Mouse (Mus musculus) liver, embryonic 13.5 days (tissue): ENCODE data around the gene Gm28051. TPM values are rescaled to one million over a fixed set of nuclear protein-coding genes. Genes with fewer than 3 reads are reported as not detected.

Experiments used
- ATAC-seq: fragments of 200-750 bp; cut with Nextera tagmentation; 2 replicates; pipeline ENCODE4 v1.8.0; 2017; ENCODE audit warnings: low read depth, mild to moderate bottlenecking, moderate number of reproducible peaks, moderate library complexity
- DNase-seq: peaks from one replicate; pipeline ENCODE4 v3.0.0; 2022
- H3K27ac ChIP-seq: fragments of 300-500 bp; sonication (generic); 2 replicates; pipeline ENCODE4 v1.5.1; 2015; ENCODE audit warnings: moderate library complexity, mild to moderate bottlenecking, inconsistent platforms
- H3K27me3 ChIP-seq: fragments of 300-500 bp; sonication (generic); 2 replicates; pipeline ENCODE4 v1.6.1; 2015; ENCODE audit warnings: mild to moderate bottlenecking, inconsistent platforms
- H3K36me3 ChIP-seq: fragments of 300-500 bp; sonication (generic); 2 replicates; pipeline ENCODE4 v1.6.1; 2015; ENCODE audit warnings: mild to moderate bottlenecking, inconsistent platforms
- H3K4me1 ChIP-seq: fragments of 300-500 bp; sonication (generic); replicated peaks from 2 replicates; pipeline ENCODE4 v1.6.1; 2015; ENCODE audit warnings: inconsistent platforms
- H3K4me2 ChIP-seq: fragments of 300-500 bp; sonication (generic); 2 replicates; pipeline ENCODE4 v1.6.1; 2015; ENCODE audit warnings: inconsistent platforms, mild to moderate bottlenecking, moderate library complexity
- H3K4me3 ChIP-seq: fragments of 300-500 bp; sonication (generic); replicated peaks from 2 replicates; pipeline ENCODE4 v1.5.1; 2015; ENCODE audit warnings: mild to moderate bottlenecking, inconsistent platforms
- H3K9ac ChIP-seq: fragments of 300-500 bp; sonication (generic); 2 replicates; pipeline ENCODE4 v1.6.1; 2015; ENCODE audit warnings: mild to moderate bottlenecking, inconsistent platforms
- H3K9me3 ChIP-seq: fragments of 300-500 bp; sonication (generic); replicated peaks from 2 replicates; pipeline ENCODE4 v1.6.1; 2016; ENCODE audit warnings: inconsistent platforms
- WGBS: fragments of 180-500 bp; shearing (Covaris S2); methylation state at CpG from one replicate; pipeline ENCODE4 v1.1.7; 2015; ENCODE audit not compliant: insufficient replicate concordance; 5-methylcytosine and 5-hydroxymethylcytosine counted together
- polyA plus RNA-seq: library from polyadenylated mRNA; unstranded; fragments of >200 nt; fragmentation: Nextera tagmentation; extraction: Ambion mirVana; gene quantifications from 2 replicates; pipeline ENCODE4 v1.2.1, GENCODE M21; 2015

The Gm28051 gene
- polyA plus RNA-seq, 1 experiment from 2014 or later, result not detected

DNA sequence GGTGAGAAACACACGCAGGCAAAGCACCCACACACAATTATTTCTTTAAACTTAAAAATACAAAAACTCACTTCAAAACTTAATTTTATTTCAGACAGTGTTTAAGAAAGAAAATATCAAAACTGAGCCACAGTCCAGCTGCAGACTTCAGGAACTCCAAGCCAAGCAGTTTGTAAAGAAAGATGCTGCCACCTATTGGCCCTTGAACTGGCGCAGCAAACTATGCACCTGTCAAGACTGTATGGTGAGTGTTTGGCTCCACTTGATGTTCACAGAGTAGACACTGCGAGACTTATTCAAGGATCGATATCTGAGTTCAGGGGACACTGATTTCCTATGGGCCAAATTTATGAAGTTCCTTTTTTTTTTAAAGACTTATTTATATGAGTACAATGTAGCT is 11.4 kb upstream of the Gm28051 start:
- H3K36me3 ChIP-seq, result peaks cover 91% of the 10 kb centered on the region
- H3K27ac ChIP-seq, result no peak overlapping the region
- no peak overlapping the region for H3K9ac ChIP-seq
- H3K27me3 ChIP-seq, result no peaks in the 10 kb centered on the region
- no peak overlapping the region for H3K4me3 ChIP-seq
- no peak overlapping the region for H3K4me2 ChIP-seq
- no peak for ATAC-seq
- DNase-seq, result no peak
- H3K9me3 ChIP-seq, result no peaks in the 10 kb centered on the region
- H3K4me1 ChIP-seq, result peaks cover 6% of the 10 kb centered on the region; the same call in 1 of the 2 replicates
- 87% methylated on average over 4 of the region's 4 CpGs for WGBS

DNA sequence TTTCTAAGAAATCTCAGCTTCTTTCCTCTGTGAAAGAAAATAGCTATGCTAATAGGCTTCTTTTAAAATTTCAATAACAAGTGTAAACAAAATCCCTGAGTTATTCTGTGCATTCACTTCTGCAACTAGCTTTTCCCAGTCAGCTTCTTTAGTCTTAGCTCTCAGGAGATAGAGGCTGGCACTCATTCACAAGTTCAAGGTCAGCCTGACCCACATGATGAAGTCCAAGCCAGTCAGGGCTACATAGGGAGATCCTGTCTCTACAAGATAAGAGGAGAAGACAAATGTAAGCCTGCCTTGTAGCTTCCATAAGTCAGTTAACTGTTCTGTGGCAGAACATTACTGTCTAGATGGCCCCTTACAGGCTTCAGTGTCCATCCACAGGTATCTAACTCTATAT is 6.1 kb upstream of the Gm28051 start:
- no peaks in the 10 kb centered on the region for H3K9me3 ChIP-seq
- H3K27me3 ChIP-seq, result no peaks in the 10 kb centered on the region
- ATAC-seq (no peak), DNase-seq (no peak)
- H3K9ac ChIP-seq, result no peak overlapping the region
- H3K36me3 ChIP-seq, result peaks cover 62% of the 10 kb centered on the region
- peaks cover 25% of the 10 kb centered on the region for H3K4me1 ChIP-seq
- no peak overlapping the region for H3K4me3 ChIP-seq
- H3K4me2 ChIP-seq, result no peak overlapping the region
- no peak overlapping the region for H3K27ac ChIP-seq

DNA sequence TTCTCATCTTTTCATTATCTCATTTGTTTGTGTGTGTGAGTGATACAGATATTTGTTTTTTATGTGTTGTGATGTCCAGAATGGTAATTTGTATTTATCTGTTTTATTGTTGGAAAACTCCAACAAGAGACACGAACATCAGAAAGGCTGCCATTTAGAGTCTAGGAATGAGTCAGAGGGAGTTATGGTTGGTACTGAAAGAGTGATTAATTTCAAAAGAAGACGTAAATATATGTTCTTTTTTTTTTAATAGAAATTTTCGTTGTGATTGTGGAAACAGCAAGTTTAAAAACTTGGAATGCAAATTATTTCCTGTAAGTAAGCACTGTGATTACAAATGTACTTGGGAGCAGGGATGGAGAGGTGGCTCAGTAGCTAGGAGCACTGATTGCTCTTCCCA is 4.1 kb upstream of the Gm28051 start:
- no peak overlapping the region for H3K4me3 ChIP-seq
- H3K27me3 ChIP-seq, result no peaks in the 10 kb centered on the region
- 78% methylated on average over 3 of the region's 3 CpGs for WGBS
- no peak overlapping the region for H3K9ac ChIP-seq
- peaks cover 24% of the 10 kb centered on the region for H3K4me1 ChIP-seq
- H3K9me3 ChIP-seq, result no peaks in the 10 kb centered on the region
- no peak for ATAC-seq
- H3K27ac ChIP-seq, result no peak overlapping the region
- H3K36me3 ChIP-seq, result peaks cover 43% of the 10 kb centered on the region
- no peak for DNase-seq
- no peak overlapping the region for H3K4me2 ChIP-seq

DNA sequence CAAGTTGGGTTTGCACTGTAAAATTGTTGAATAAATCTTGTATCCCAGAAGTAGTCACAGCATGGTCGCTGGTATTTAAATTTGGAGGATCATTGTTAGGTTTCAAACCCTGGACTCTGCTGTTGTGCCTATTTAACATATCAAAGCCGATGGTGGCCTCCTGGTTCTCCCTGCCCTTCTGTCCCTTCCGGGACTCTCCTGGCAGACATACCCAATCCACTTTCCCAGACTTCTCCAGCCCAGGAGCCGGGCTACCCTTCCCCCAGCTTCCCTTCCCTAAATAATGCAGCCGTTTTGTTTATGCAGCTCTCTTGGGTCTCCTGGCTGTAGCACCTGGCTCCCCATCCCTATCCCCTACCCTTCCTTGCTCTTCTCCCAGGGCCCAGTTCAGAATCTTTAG is 1.4 kb upstream of the Gm28051 start:
- 13% methylated on average over 5 of the region's 5 CpGs for WGBS
- peak overlapping the region; percentile 92 for H3K9ac ChIP-seq
- no peaks in the 10 kb centered on the region for H3K27me3 ChIP-seq
- no peaks in the 10 kb centered on the region for H3K9me3 ChIP-seq
- peak overlapping the region; percentile 94 for H3K4me3 ChIP-seq
- ATAC-seq (no peak), DNase-seq (no peak)
- H3K27ac ChIP-seq, result no peak overlapping the region
- peak overlapping the region; percentile 92 for H3K4me2 ChIP-seq
- H3K36me3 ChIP-seq, result peaks cover 20% of the 10 kb centered on the region
- H3K4me1 ChIP-seq, result peaks cover 43% of the 10 kb centered on the region

DNA sequence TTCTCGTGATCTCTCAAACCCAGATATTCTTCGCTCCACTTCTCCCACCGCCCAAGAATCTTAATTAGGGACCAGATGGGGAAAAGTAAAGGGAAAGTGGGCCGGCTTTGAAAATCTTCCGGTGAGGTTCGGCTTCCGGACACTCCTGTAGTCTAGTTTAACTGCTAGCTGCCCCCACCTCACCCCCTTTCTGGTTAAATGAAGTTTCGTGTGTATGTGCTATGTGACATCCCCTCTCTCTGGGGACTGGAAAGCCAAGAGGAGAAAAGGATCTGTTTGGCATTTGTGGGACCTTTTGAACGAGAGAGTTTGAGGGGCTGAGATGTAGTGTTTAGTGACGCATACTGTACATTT is 815 bp upstream of the Gm28051 start, which contains the start of gene Gm20604:
Gene Gm20604, minus strand, starts transcription at position 270 of the 354 bp plus-strand sequence.
- Histone ChIP-seq H3K27me3 (no peaks in the 10 kb centered on the region), H3K27ac (peak within 1 kb of the TSS; percentile 84), H3K4me1 (peaks cover 40% of the 10 kb centered on the region), H3K4me3 (peak within 1 kb of the TSS; percentile 94), H3K4me2 (peak within 1 kb of the TSS; percentile 92), H3K36me3 (peaks cover 21% of the 10 kb centered on the region), H3K9me3 (no peaks in the 10 kb centered on the region), H3K9ac (peak within 1 kb of the TSS; percentile 92)
- ATAC-seq (no peak), DNase-seq (no peak)
- 1% methylated on average over 10 of the region's 10 CpGs for WGBS

DNA sequence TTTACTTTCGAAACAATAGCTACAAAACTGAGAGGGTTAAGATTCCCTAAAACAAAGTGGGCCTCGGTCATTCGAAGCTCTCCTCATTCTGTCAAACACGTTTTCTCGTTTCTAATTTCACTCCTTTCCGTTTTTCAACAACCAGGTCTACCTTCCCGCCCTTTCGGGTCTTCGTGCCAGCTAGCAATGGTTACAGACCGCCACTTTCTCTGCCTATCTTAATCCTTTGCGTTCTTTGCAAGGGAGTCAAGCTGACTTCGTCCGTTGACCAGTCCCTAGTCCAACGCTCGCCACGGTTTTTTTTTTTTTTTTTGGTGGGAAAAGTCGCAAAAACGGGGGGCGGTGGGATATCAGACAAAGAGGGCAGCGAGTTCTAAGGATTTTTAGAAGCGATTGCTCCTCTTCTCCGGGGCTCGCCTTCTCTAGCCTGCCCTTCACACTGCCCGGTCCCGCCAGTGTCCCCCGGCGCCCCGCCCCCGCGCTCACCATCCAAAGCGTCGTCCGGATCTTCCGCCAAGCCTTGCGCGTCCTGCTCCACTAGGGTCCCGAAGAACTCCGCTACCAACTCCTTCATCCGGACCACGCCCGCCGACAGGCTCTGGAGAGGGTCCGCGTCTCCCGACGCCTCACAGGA is 393 bp downstream of the Gm28051 start:
- Histone ChIP-seq H3K27ac (peak overlapping the region; percentile 84), H3K4me1 (peaks cover 40% of the 10 kb centered on the region), H3K9ac (peak overlapping the region; percentile 79), H3K27me3 (no peaks in the 10 kb centered on the region), H3K9me3 (no peaks in the 10 kb centered on the region), H3K4me3 (peak overlapping the region; percentile 94), H3K36me3 (peaks cover 13% of the 10 kb centered on the region), H3K4me2 (peak overlapping the region; percentile 92)
- peak; percentile 79 for ATAC-seq
- no peak for DNase-seq
- WGBS, result 2% methylated on average over 46 of the region's 46 CpGs

DNA sequence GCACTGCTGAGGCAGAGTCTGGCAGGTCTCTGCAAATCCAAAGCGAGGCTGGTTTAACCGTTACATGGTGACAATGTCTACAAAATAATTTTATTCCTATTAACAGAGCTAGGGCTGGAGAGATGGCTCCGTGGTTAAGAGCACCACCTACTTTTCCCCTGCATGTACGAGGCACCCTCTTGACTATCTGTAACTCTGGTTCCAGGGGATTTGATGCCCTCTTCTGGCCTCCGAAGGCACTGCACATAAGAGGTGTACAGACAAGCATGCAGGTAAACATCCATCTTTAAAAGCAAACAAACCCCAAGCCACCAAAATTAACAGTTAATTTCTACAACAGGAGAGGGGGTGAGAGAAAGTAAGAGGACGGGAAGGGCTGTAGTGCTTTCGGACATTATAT is 1.3 kb downstream of the Gm28051 start:
- Histone ChIP-seq H3K27me3 (no peaks in the 10 kb centered on the region), H3K36me3 (peaks cover 8% of the 10 kb centered on the region), H3K27ac (peak overlapping the region; percentile 84; the same call in 1 of the 2 replicates), H3K4me1 (peaks cover 40% of the 10 kb centered on the region), H3K4me3 (peak overlapping the region; percentile 94), H3K9ac (peak overlapping the region; percentile 79), H3K4me2 (peak overlapping the region; percentile 92), H3K9me3 (no peaks in the 10 kb centered on the region)
- DNase-seq (peak; percentile 54), ATAC-seq (no peak)
- WGBS, result 72% methylated on average over 7 of the region's 7 CpGs

DNA sequence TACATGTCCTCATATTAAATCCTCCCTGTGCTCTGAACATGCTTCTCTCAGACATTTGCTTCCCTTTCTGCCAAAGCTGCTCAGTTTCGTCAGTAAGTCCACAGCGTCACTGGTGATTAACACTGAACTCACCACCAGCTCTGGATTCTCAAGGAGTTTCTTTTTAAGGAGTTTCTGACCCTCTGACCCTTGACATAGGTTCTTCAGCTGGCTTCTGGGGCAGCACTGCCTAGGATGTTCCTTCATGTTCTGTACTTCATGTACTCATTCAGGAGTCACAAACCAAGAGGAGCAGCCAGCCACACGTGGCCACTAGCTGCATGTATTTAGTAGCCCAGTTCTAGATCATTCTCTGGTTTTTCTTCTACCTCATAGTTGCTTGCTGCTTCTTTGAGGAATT is 9.3 kb downstream of the Gm28051 start:
- H3K4me2 ChIP-seq, result no peak overlapping the region
- WGBS, result 74% methylated on average over 3 of the region's 3 CpGs
- peaks cover 22% of the 10 kb centered on the region for H3K36me3 ChIP-seq
- H3K4me3 ChIP-seq, result no peak overlapping the region
- H3K27me3 ChIP-seq, result no peaks in the 10 kb centered on the region
- ATAC-seq (no peak), DNase-seq (no peak)
- peaks cover 36% of the 10 kb centered on the region for H3K4me1 ChIP-seq
- no peaks in the 10 kb centered on the region for H3K9me3 ChIP-seq
- H3K27ac ChIP-seq, result no peak overlapping the region
- H3K9ac ChIP-seq, result no peak overlapping the region

DNA sequence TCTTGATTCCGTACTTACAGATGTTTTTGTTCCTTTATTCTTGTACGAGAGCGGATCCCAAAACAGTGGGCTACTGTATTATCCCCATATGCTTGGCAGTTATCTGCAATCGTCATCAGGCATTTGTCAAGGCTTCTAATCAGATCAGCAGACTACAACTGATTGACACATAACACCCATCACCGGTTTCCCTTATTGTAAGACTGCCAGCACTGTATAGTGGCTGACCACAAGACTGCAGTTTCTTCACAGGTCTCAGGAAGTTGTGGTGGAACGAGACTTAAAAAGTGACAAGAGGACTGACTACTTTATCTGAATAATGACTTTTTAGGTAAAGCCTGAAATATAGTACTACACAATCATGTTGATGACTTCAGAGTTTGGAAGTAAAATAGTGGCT is 12.7 kb downstream of the Gm28051 start:
- H3K9me3 ChIP-seq, result no peaks in the 10 kb centered on the region
- peaks cover 50% of the 10 kb centered on the region for H3K4me1 ChIP-seq
- peaks cover 25% of the 10 kb centered on the region for H3K36me3 ChIP-seq
- ATAC-seq (no peak), DNase-seq (no peak)
- no peaks in the 10 kb centered on the region for H3K27me3 ChIP-seq
- peak overlapping the region; percentile 93 for H3K9ac ChIP-seq
- H3K27ac ChIP-seq, result peak overlapping the region; percentile 96
- H3K4me2 ChIP-seq, result peak overlapping the region; percentile 81
- 13% methylated on average over 6 of the region's 6 CpGs for WGBS
- H3K4me3 ChIP-seq, result peak overlapping the region; percentile 93

DNA sequence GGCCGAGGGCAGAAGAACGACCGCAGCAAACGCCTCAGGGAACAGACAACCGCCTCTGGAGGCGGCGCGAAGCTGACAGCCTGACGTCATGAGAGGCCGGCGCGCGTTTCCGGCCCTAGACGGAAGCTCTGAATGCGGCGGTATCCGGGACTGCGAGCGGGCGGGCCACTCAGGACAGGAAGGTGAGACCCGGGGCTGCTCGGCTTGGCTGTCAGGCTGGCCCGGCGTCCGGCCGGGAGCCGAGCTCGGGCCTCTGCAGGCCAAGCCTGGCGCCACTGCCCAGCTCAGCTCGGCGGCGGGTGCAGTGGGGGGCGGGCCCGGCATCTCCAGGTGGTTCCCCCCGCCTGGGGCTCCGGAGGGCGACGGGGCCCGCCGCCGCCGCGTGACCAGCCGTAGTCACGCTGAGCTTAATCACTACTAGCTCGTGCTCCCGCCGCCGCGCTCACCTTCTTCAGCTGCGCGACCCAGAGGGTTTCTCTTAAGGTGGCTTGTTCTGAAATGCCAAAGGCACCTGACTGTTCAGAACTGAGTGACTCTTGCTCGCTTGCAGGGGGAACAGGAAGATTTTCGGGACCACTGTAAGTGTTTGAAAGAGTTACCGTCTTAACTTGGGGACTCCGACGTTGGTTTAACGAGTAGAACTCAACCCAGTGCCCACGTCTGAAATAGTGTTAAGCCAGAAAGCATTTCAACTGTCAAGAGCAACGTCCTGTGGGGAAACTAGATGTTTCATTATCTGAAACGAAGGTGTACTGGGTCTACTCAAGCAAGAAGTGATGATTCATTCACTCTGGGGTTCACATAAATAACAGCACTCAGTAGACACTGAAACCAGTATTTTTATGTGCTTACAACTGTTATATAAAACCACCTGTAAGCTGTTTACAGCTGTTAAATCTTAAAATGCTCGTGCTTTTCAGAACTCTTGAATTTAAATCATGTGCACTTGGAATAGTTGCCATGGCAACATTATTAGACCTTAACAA is 13.7 kb downstream of the Gm28051 start, which contains the start of the genes Moap1 and Tmem251:
Gene Moap1, minus strand, starts transcription at position 73 of the 986 bp plus-strand sequence.
Gene Tmem251, plus strand, starts transcription at position 174 of the 986 bp plus-strand sequence.
- peak; percentile 96 for ATAC-seq
- H3K36me3 ChIP-seq, result peaks cover 19% of the 10 kb centered on the region
- no peaks in the 10 kb centered on the region for H3K27me3 ChIP-seq
- peak within 1 kb of the TSS; percentile 81 for H3K4me2 ChIP-seq
- DNase-seq, result peak; percentile 86
- H3K4me1 ChIP-seq, result peaks cover 45% of the 10 kb centered on the region
- WGBS, result 1% methylated on average over 60 of the region's 63 CpGs
- no peaks in the 10 kb centered on the region for H3K9me3 ChIP-seq
- H3K4me3 ChIP-seq, result peak within 1 kb of the TSS; percentile 93
- H3K27ac ChIP-seq, result peak within 1 kb of the TSS; percentile 96
- peak within 1 kb of the TSS; percentile 93 for H3K9ac ChIP-seq

DNA sequence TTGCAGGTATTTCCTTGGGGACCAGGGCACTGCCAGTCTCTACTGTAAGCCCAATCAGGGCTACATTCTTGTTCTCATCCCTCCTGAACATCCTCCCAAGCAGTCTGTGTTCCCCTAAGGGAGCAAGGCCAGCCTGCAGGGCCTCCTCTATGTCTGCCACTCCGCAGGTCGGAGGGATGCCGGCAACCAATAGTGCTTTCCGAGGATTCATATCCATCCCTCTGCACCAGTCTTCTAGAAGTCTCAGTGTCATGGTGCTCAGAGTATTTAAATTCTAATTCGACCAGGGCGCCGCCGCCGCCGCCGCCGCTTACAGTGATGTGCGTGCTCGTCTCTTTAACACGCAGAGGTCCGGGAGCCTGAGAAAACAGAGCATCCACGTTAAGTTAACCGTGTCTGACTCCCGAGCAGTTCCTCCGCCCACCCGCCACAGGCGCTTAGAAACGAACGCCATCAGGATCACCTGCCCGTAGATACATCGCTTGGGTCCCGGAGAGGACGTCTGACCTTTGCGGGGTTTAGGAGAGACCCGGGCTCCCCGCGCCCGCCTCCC is 14.5 kb downstream of the Gm28051 start:
- Histone ChIP-seq H3K9me3 (no peaks in the 10 kb centered on the region), H3K9ac (peak overlapping the region; percentile 93), H3K4me3 (peak overlapping the region; percentile 93), H3K4me2 (peak overlapping the region; percentile 81), H3K4me1 (peaks cover 38% of the 10 kb centered on the region), H3K27ac (peak overlapping the region; percentile 96), H3K36me3 (peaks cover 11% of the 10 kb centered on the region), H3K27me3 (no peaks in the 10 kb centered on the region)
- DNase-seq, result no peak
- 2% methylated on average over 33 of the region's 33 CpGs for WGBS
- ATAC-seq, result peak; percentile 53
